Mouse (Mus musculus): ENCODE data around the gene Vmn2r14. TPM values are rescaled to one million over a fixed set of nuclear protein-coding genes. Genes with fewer than 3 reads are reported as not detected.
"Not testable (repeated sequence)": the region's sequence is repeated elsewhere in the genome, so short reads cannot be mapped to it uniquely, and the experiment has no call there.

The Vmn2r14 gene
- total RNA-seq (2014; fragmentation: Nextera tagmentation) (not detected in 2 replicates), total RNA-seq (2017) (0.06 and 0.11 TPM in 2 replicates), polyA plus RNA-seq (2012) (not detected in 2 replicates)

GRCm38 (mm10) chr5:109224608-109225007, at the start of gene Vmn2r14:
Gene Vmn2r14 (minus strand): TSS chr5:109224708.
- H3K9me3 ChIP-seq (replicated peaks) = no peaks in the 10 kb centered on the region
- DNase-seq (ENCODE audit: low spot score) (no peak), ATAC-seq (ENCODE audit: extremely low read depth, insufficient number of reproducible peaks, low FRiP score, poor library complexity, severe bottlenecking) (no peak)
- no peaks in the 10 kb centered on the region for H3K27me3 ChIP-seq (ENCODE audit: insufficient read depth, low read length)
- no peak within 1 kb of the TSS for H3K4me3 ChIP-seq (ENCODE audit: low read depth, low read length)
- no peak for TF ChIP-seq GATA1 (IDR thresholded peaks at IDR 0.05; ENCODE audit: borderline replicate concordance, low read length)
- TF ChIP-seq GATA2 (IDR thresholded peaks at IDR 0.05; ENCODE audit: borderline replicate concordance, low read depth, low read length) = no peak
- no peak for TF ChIP-seq POLR2AphosphoS5 (IDR thresholded peaks at IDR 0.05; ENCODE audit: insufficient replicate concordance, low read depth, low read length)
- no peak for TF ChIP-seq CTCF (IDR thresholded peaks at IDR 0.05; ENCODE audit: low read depth, low read length)
- no peak for TF ChIP-seq TAL1 (conservative IDR thresholded peaks at IDR 0.05; ENCODE audit: low read depth, low read length)
- no peaks in the 10 kb centered on the region for H3K36me3 ChIP-seq (replicated peaks)
- no peaks in the 10 kb centered on the region for H3K4me1 ChIP-seq (ENCODE audit: insufficient read depth, low read depth, low read length)

- not testable (repeated sequence) for H3K4me3 ChIP-seq (ENCODE audit: low read depth, low read length); H3K27me3 ChIP-seq (ENCODE audit: insufficient read depth, low read length); H3K9me3 ChIP-seq (replicated peaks); H3K4me1 ChIP-seq (ENCODE audit: insufficient read depth, low read depth, low read length); H3K36me3 ChIP-seq (replicated peaks); ATAC-seq (ENCODE audit: extremely low read depth, insufficient number of reproducible peaks, low FRiP score, poor library complexity, severe bottlenecking); DNase-seq (ENCODE audit: low spot score)
Measured at GRCm38 (mm10) chr5:109192099-109192498, 32.4 kb downstream of the Vmn2r14 start, which contains the start of gene Vmn2r13. Gene Vmn2r13 (minus strand): TSS chr5:109192199.

GRCm38 (mm10) chr5:109166851-109167250, 57.7 kb downstream of the Vmn2r14 start:
- H3K9me3 ChIP-seq (replicated peaks); ATAC-seq (ENCODE audit: extremely low read depth, insufficient number of reproducible peaks, low FRiP score, poor library complexity, severe bottlenecking); H3K4me3 ChIP-seq (ENCODE audit: low read depth, low read length); H3K4me1 ChIP-seq (ENCODE audit: insufficient read depth, low read depth, low read length); H3K27me3 ChIP-seq (ENCODE audit: insufficient read depth, low read length); H3K36me3 ChIP-seq (replicated peaks); DNase-seq (ENCODE audit: low spot score): not testable (repeated sequence)

Other genes with a start within 250 kb of the Vmn2r14 start
- gene Vmn2r10, start 218.2 kb downstream of the Vmn2r14 start, total RNA-seq (2014; fragmentation: Nextera tagmentation) = not detected in 2 replicates
- gene Vmn2r10, start 218.2 kb downstream of the Vmn2r14 start, total RNA-seq (2017) = 0.06 and 0.11 TPM in 2 replicates
- gene Vmn2r10, start 218.2 kb downstream of the Vmn2r14 start, polyA plus RNA-seq (2012) = not detected in 2 replicates
- not detected in 2 replicates for gene Vmn2r11, start 165.1 kb downstream of the Vmn2r14 start, total RNA-seq (2014; fragmentation: Nextera tagmentation)
- under 0.01 and 0.05 TPM in 2 replicates for gene Vmn2r11, start 165.1 kb downstream of the Vmn2r14 start, total RNA-seq (2017)
- not detected in 2 replicates for gene Vmn2r11, start 165.1 kb downstream of the Vmn2r14 start, polyA plus RNA-seq (2012)
- gene Vmn2r12, start 126.8 kb downstream of the Vmn2r14 start, total RNA-seq (2014; fragmentation: Nextera tagmentation) = not detected in 2 replicates
- gene Vmn2r12, start 126.8 kb downstream of the Vmn2r14 start, total RNA-seq (2017) = 0.06 and 0.16 TPM in 2 replicates
- gene Vmn2r12, start 126.8 kb downstream of the Vmn2r14 start, polyA plus RNA-seq (2012) = not detected in 2 replicates
- gene Vmn2r13, start 32.5 kb downstream of the Vmn2r14 start, total RNA-seq (2014; fragmentation: Nextera tagmentation) = not detected in 2 replicates
- 0.05 and 0.06 TPM in 2 replicates for gene Vmn2r13, start 32.5 kb downstream of the Vmn2r14 start, total RNA-seq (2017)
- not detected in 2 replicates for gene Vmn2r13, start 32.5 kb downstream of the Vmn2r14 start, polyA plus RNA-seq (2012)
- gene Vmn2r15, start 72.9 kb upstream of the Vmn2r14 start, total RNA-seq (2014; fragmentation: Nextera tagmentation) = not detected in 2 replicates
- gene Vmn2r15, start 72.9 kb upstream of the Vmn2r14 start, total RNA-seq (2017) = 0.11 TPM in 1 of 2 replicates, not detected in the other
- not detected in 2 replicates for gene Vmn2r15, start 72.9 kb upstream of the Vmn2r14 start, polyA plus RNA-seq (2012)
- gene Vmn2r16, start 105.5 kb upstream of the Vmn2r14 start, total RNA-seq (2014; fragmentation: Nextera tagmentation) = not detected in 2 replicates
- gene Vmn2r16, start 105.5 kb upstream of the Vmn2r14 start, total RNA-seq (2017) = 0.05 and 0.06 TPM in 2 replicates
- gene Vmn2r16, start 105.5 kb upstream of the Vmn2r14 start, polyA plus RNA-seq (2012) = not detected in 2 replicates
- not detected in 2 replicates for gene Vmn2r17, start 195.0 kb upstream of the Vmn2r14 start, total RNA-seq (2014; fragmentation: Nextera tagmentation)
- 0.12 and 0.27 TPM in 2 replicates for gene Vmn2r17, start 195.0 kb upstream of the Vmn2r14 start, total RNA-seq (2017)
- gene Vmn2r17, start 195.0 kb upstream of the Vmn2r14 start, polyA plus RNA-seq (2012) = not detected in 2 replicates

Data from G1E (cell line).